ENCODE assay signal across 13 mouse cellular contexts in genomic region chrX:155208671-155209070, GRCm38 (mm10). TPM values are rescaled to one million over a fixed set of nuclear protein-coding genes. Genes with fewer than 3 reads are reported as not detected.
DNase-seq lines count a peak whose midpoint lies in the region; ATAC-seq and TF ChIP-seq lines count a peak whose summit lies in the region.
"Had no signal": no experiment of that assay in that cellular context is flagged by ENCODE, and none has a peak within 500 bp of the region (broad histone marks: within the 10 kb centered on the region; RNA-seq: fewer than 3 reads in every experiment).

No protein-coding gene starts in this region.

- no peaks in the 10 kb centered on the region for H3K27me3 ChIP-seq in forebrain, embryonic 14.5 days (replicated peaks; ENCODE audit: control insufficient read depth, insufficient read depth, low read length)
- no peaks in the 10 kb centered on the region for H3K27me3 ChIP-seq in forebrain, embryonic 11.5 days (ENCODE audit: control insufficient read depth, insufficient read depth, low read length)
- H3K27me3 ChIP-seq in limb, embryonic 14.5 days (ENCODE audit: control insufficient read depth, insufficient read depth, low read length): no peaks in the 10 kb centered on the region
- H3K27me3 ChIP-seq in limb, embryonic 10.5 days (ENCODE audit: low read depth, poor library complexity, severe bottlenecking): no peaks in the 10 kb centered on the region
- no peaks in the 10 kb centered on the region for H3K27me3 ChIP-seq in midbrain, postnatal 0 days (ENCODE audit: insufficient read depth, low read length)

- TF ChIP-seq CTCF in midbrain, postnatal 0 days (IDR thresholded peaks at IDR 0.05): no peak

- TF ChIP-seq POLR2A in limb, embryonic 14.5 days (IDR thresholded peaks at IDR 0.05; ENCODE audit: borderline replicate concordance, extremely low read depth, insufficient read depth, insufficient read length): no peak

- H3K4me3 ChIP-seq in forebrain, embryonic 14.5 days (ENCODE audit: low read depth, low read length): no peak overlapping the region
- no peak overlapping the region for H3K4me3 ChIP-seq in forebrain, embryonic 11.5 days (ENCODE audit: low read depth, low read length)
- H3K4me3 ChIP-seq in limb, embryonic 14.5 days (replicated peaks; ENCODE audit: low read length): no peak overlapping the region
- H3K4me3 ChIP-seq in limb, embryonic 10.5 days: no peak overlapping the region
- H3K4me3 ChIP-seq in midbrain, postnatal 0 days (ENCODE audit: low read depth, low read length): no peak overlapping the region
- H3K4me3 ChIP-seq: erythroblast, embryonic 14.5 days had no signal

- H3K9me3 ChIP-seq in forebrain, embryonic 14.5 days (replicated peaks; ENCODE audit: control insufficient read depth, low read length): no peaks in the 10 kb centered on the region
- H3K9me3 ChIP-seq in forebrain, embryonic 11.5 days (ENCODE audit: control insufficient read depth, low read length): no peaks in the 10 kb centered on the region
- no peaks in the 10 kb centered on the region for H3K9me3 ChIP-seq in limb, embryonic 14.5 days (ENCODE audit: control insufficient read depth, low read length)
- H3K9me3 ChIP-seq in limb, embryonic 10.5 days (replicated peaks): no peaks in the 10 kb centered on the region
- no peaks in the 10 kb centered on the region for H3K9me3 ChIP-seq in midbrain, postnatal 0 days (ENCODE audit: low read length)

- no peaks in the 10 kb centered on the region for H3K4me1 ChIP-seq in forebrain, embryonic 14.5 days (ENCODE audit: control insufficient read depth, insufficient read depth, low read length)
- no peaks in the 10 kb centered on the region for H3K4me1 ChIP-seq in forebrain, embryonic 11.5 days (replicated peaks; ENCODE audit: control insufficient read depth, insufficient read depth, low read length)
- no peaks in the 10 kb centered on the region for H3K4me1 ChIP-seq in limb, embryonic 14.5 days (ENCODE audit: control insufficient read depth, insufficient read depth, low read length)
- H3K4me1 ChIP-seq in limb, embryonic 10.5 days: no peaks in the 10 kb centered on the region
- no peaks in the 10 kb centered on the region for H3K4me1 ChIP-seq in midbrain, postnatal 0 days (ENCODE audit: insufficient read depth, low read length)

- no peak overlapping the region for H3K27ac ChIP-seq in forebrain, embryonic 14.5 days (ENCODE audit: low read depth, low read length)
- no peak overlapping the region for H3K27ac ChIP-seq in forebrain, embryonic 11.5 days (ENCODE audit: low read depth, low read length)
- H3K27ac ChIP-seq in limb, embryonic 14.5 days (replicated peaks; ENCODE audit: low read depth, low read length): no peak overlapping the region
- H3K27ac ChIP-seq in limb, embryonic 10.5 days: no peak overlapping the region
- H3K27ac ChIP-seq in midbrain, postnatal 0 days (ENCODE audit: low read depth, low read length): no peak overlapping the region
- H3K27ac ChIP-seq: hindbrain, postnatal 0 days had no signal

- no peak overlapping the region for H3K4me2 ChIP-seq in forebrain, embryonic 14.5 days (ENCODE audit: low read length)
- H3K4me2 ChIP-seq in forebrain, embryonic 11.5 days (ENCODE audit: low read depth, low read length, severe bottlenecking): no peak overlapping the region
- no peak overlapping the region for H3K4me2 ChIP-seq in limb, embryonic 14.5 days (replicated peaks; ENCODE audit: low read depth, low read length, severe bottlenecking)
- H3K4me2 ChIP-seq in midbrain, postnatal 0 days (ENCODE audit: low read depth, low read length, poor library complexity, severe bottlenecking): no peak overlapping the region

- no peaks in the 10 kb centered on the region for H3K36me3 ChIP-seq in forebrain, embryonic 14.5 days (ENCODE audit: control insufficient read depth, insufficient read depth, low read length)
- H3K36me3 ChIP-seq in forebrain, embryonic 11.5 days (ENCODE audit: control insufficient read depth, insufficient read depth, low read length): no peaks in the 10 kb centered on the region
- H3K36me3 ChIP-seq in limb, embryonic 14.5 days (ENCODE audit: control insufficient read depth, insufficient read depth, low read length): no peaks in the 10 kb centered on the region
- H3K36me3 ChIP-seq in limb, embryonic 10.5 days: no peaks in the 10 kb centered on the region
- no peaks in the 10 kb centered on the region for H3K36me3 ChIP-seq in midbrain, postnatal 0 days (ENCODE audit: insufficient read depth, low read length)

- DNase-seq in forebrain, embryonic 14.5 days (ENCODE audit: low spot score): peak; percentile 0
- no peak for DNase-seq in forebrain, embryonic 11.5 days (ENCODE audit: low spot score)
- peak; percentile 21 for DNase-seq in limb, embryonic 14.5 days (ENCODE audit: low spot score)
- DNase-seq in limb, embryonic 10.5 days (ENCODE audit: low spot score): no peak
- peak; percentile 30 for DNase-seq in embryo, embryonic 10.5 days (ENCODE audit: low spot score)
- DNase-seq in lung, postnatal 36 days: peak; percentile 49
- no peak for DNase-seq in spleen, postnatal 4 days (ENCODE audit: low spot score in 2 of 2)
- DNase-seq in midbrain, postnatal 0 days (ENCODE audit: low spot score): no peak
- DNase-seq: cerebellum, postnatal 36 days; gastrocnemius, postnatal 10 days; thymus, adult 18-20 months had no signal

- ATAC-seq in forebrain, embryonic 14.5 days: no peak
- no peak for ATAC-seq in forebrain, embryonic 11.5 days (replicated peaks; ENCODE audit: low FRiP score)
- no peak for ATAC-seq in limb, embryonic 14.5 days (ENCODE audit: low FRiP score, low read depth)
- ATAC-seq in midbrain, postnatal 0 days (ENCODE audit: low FRiP score): no peak
- ATAC-seq: hindbrain, postnatal 0 days had no signal

- 9% methylated on average over 1 of the region's 1 CpGs for WGBS in forebrain, embryonic 14.5 days
- WGBS in forebrain, embryonic 11.5 days: 4% methylated on average over 1 of the region's 1 CpGs
- WGBS in limb, embryonic 14.5 days: 7% methylated on average over 1 of the region's 1 CpGs
- WGBS in limb, embryonic 10.5 days: 14% methylated on average over 1 of the region's 1 CpGs
- WGBS in midbrain, postnatal 0 days: 17% methylated on average over 1 of the region's 1 CpGs

- no peak overlapping the region for H3K9ac ChIP-seq in forebrain, embryonic 14.5 days (ENCODE audit: low read length)
- no peak overlapping the region for H3K9ac ChIP-seq in forebrain, embryonic 11.5 days (ENCODE audit: low read length)
- H3K9ac ChIP-seq in limb, embryonic 14.5 days (ENCODE audit: low read depth, low read length, severe bottlenecking): no peak overlapping the region
- no peak overlapping the region for H3K9ac ChIP-seq in midbrain, postnatal 0 days (replicated peaks; ENCODE audit: low read length, poor library complexity, severe bottlenecking)

RNA-seq across cellular contexts. Expression of gene Sat1, which starts 7.6 kb away (rescaled TPM):
- polyA plus RNA-seq in forebrain, embryonic 14.5 days (2014; fragmentation: Nextera tagmentation; extraction: Ambion mirVana): 72.9 and 74.3 TPM in 2 replicates
- polyA plus RNA-seq in forebrain, embryonic 11.5 days (2014; fragmentation: Nextera tagmentation; extraction: Ambion mirVana): 64.3 and 65.1 TPM in 2 replicates
- polyA plus RNA-seq in limb, embryonic 14.5 days (2012; rRNA removed): 60.7 and 77.5 TPM in 2 replicates
- 160 and 163 TPM in 2 replicates for polyA plus RNA-seq in limb, embryonic 14.5 days (2014; fragmentation: Nextera tagmentation; extraction: Ambion mirVana)
- polyA plus RNA-seq in limb, embryonic 10.5 days (2016; fragmentation: Nextera tagmentation; extraction: Ambion mirVana): 50.8 and 58.7 TPM in 2 replicates
- total RNA-seq in midbrain, postnatal 0 days (2014; rRNA removed): 29.9 and 44.8 TPM in 2 replicates
- 88.4 and 93.5 TPM in 2 replicates for polyA plus RNA-seq in midbrain, postnatal 0 days (2015; fragmentation: Nextera tagmentation; extraction: Ambion mirVana)

RNA-seq across cellular contexts. Expression of gene Acot9, which starts 53.6 kb away (rescaled TPM):
- polyA plus RNA-seq in forebrain, embryonic 14.5 days (2014; fragmentation: Nextera tagmentation; extraction: Ambion mirVana): 36.4 and 42.7 TPM in 2 replicates
- polyA plus RNA-seq in forebrain, embryonic 11.5 days (2014; fragmentation: Nextera tagmentation; extraction: Ambion mirVana): 17.3 and 17.9 TPM in 2 replicates
- polyA plus RNA-seq in limb, embryonic 14.5 days (2012; rRNA removed): 24.1 and 26.5 TPM in 2 replicates
- 53.0 and 55.0 TPM in 2 replicates for polyA plus RNA-seq in limb, embryonic 14.5 days (2014; fragmentation: Nextera tagmentation; extraction: Ambion mirVana)
- 14.8 and 16.9 TPM in 2 replicates for polyA plus RNA-seq in limb, embryonic 10.5 days (2016; fragmentation: Nextera tagmentation; extraction: Ambion mirVana)
- total RNA-seq in midbrain, postnatal 0 days (2014; rRNA removed): 30.8 and 34.4 TPM in 2 replicates
- polyA plus RNA-seq in midbrain, postnatal 0 days (2015; fragmentation: Nextera tagmentation; extraction: Ambion mirVana): 51.7 and 54.0 TPM in 2 replicates

Comparison
In these comparisons a context has a peak if more than half of its experiments do, and no peak if none do; other contexts are left out.
1. DNase-seq: peak in forebrain, embryonic 14.5 days (single experiment), limb, embryonic 14.5 days (single experiment), embryo, embryonic 10.5 days (single experiment) and lung, postnatal 36 days (single experiment); none in forebrain, embryonic 11.5 days (single experiment), limb, embryonic 10.5 days (single experiment), spleen, postnatal 4 days (0 of 2) and midbrain, postnatal 0 days (single experiment).